Mouse (Mus musculus) kidney, postnatal 0 days (tissue): ENCODE measurements around the gene Npas3. TPM values are rescaled to one million over a fixed set of nuclear protein-coding genes. Genes with fewer than 3 reads are reported as not detected.

ENCODE experiments used
- ATAC-seq: fragments of 200-750 bp; cut with Nextera tagmentation; replicated peaks from 2 replicates; pipeline ENCODE4 v1.8.0; 2017; ENCODE audit warnings: low read depth, moderate number of reproducible peaks, moderate TSS enrichment, moderate library complexity; ENCODE audit not compliant: low FRiP score
- DNase-seq: peaks from one replicate; pipeline ENCODE4 v3.0.0-alpha.2; 2016; ENCODE audit warnings: low spot score
- H3K27ac ChIP-seq: fragments of 300-500 bp; sonication (generic); 2 replicates; pipeline ENCODE4 v1.5.1; 2014; ENCODE audit warnings: mild to moderate bottlenecking
- H3K27me3 ChIP-seq: fragments of 300-500 bp; sonication (generic); 2 replicates; pipeline ENCODE4 v1.6.1; 2014; ENCODE audit warnings: low read length, mixed read lengths; ENCODE audit not compliant: insufficient read depth
- H3K36me3 ChIP-seq: fragments of 300-500 bp; sonication (generic); 2 replicates; pipeline ENCODE4 v1.6.1; 2014; ENCODE audit warnings: low read length, mixed read lengths; ENCODE audit not compliant: insufficient read depth
- H3K4me1 ChIP-seq: fragments of 300-500 bp; sonication (generic); replicated peaks from 2 replicates; pipeline ENCODE4 v1.6.1; 2014; ENCODE audit warnings: antibody characterized with exemption, low read length, mixed read lengths; ENCODE audit not compliant: insufficient read depth
- H3K4me2 ChIP-seq: fragments of 300-500 bp; sonication (generic); 2 replicates; pipeline ENCODE4 v1.6.1; 2014; ENCODE audit warnings: mild to moderate bottlenecking, low read length, moderate library complexity, mixed read lengths
- H3K4me3 ChIP-seq: fragments of 300-500 bp; sonication (generic); replicated peaks from 2 replicates; pipeline ENCODE4 v1.5.1; 2014; ENCODE audit warnings: low read depth, low read length
- H3K9ac ChIP-seq: fragments of 300-500 bp; sonication (generic); 2 replicates; pipeline ENCODE4 v1.6.1; 2014; ENCODE audit warnings: low read depth, low read length
- H3K9me3 ChIP-seq: fragments of 300-500 bp; sonication (generic); replicated peaks from 2 replicates; pipeline ENCODE4 v1.6.1; 2016; ENCODE audit warnings: low read length, inconsistent platforms, mixed read lengths
- CTCF ChIP-seq: IDR thresholded peaks from 2 replicates; pipeline ENCODE4 v1.5.1; 2016; ENCODE audit warnings: antibody characterized with exemption, low read depth, mild to moderate bottlenecking, moderate library complexity
- WGBS: fragments of 180-500 bp; shearing (Covaris S2); extraction: QIAGEN DNeasy Blood & Tissue Kit; methylation state at CpG from one replicate; pipeline ENCODE4 v1.1.7; 2014; 5-methylcytosine and 5-hydroxymethylcytosine counted together
- polyA plus RNA-seq: library from polyadenylated mRNA; unstranded; fragments of >200 nt; fragmentation: Nextera tagmentation; extraction: Ambion mirVana; gene quantifications from 2 replicates; pipeline ENCODE4 v1.2.1, GENCODE M21; 2015

Npas3 gene
- polyA plus RNA-seq, 1 experiment from 2014 or later, result 1.2 TPM

DNA sequence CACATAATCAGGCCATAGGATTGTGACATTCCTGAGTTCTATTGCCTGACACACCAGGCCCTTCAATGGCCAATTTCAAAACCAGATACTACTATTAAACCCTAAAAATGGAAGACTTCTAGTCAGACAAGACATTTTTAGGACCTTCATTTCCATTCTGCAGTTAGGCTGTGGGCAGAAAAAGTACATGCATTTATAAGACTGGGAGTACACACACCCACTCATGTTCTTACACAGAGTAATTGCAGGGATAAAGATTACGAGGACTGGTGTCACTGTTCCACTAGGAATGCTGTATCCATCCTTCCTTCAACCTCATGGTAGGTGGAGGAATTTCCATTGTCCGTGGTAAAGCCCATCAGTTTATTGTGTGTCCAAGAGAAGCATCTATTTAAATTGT lies 661.7 kb downstream of the Npas3 start:
- TF ChIP-seq CTCF, result no peak
- Histone ChIP-seq H3K9me3 (no peaks in the 10 kb centered on the region), H3K4me3 (no peak overlapping the region), H3K9ac (no peak overlapping the region), H3K4me1 (no peaks in the 10 kb centered on the region), H3K27me3 (no peaks in the 10 kb centered on the region), H3K4me2 (no peak overlapping the region), H3K36me3 (no peaks in the 10 kb centered on the region), H3K27ac (no peak overlapping the region)
- WGBS, result 81% methylated on average over 2 of the region's 2 CpGs
- ATAC-seq (no peak), DNase-seq (no peak)

DNA sequence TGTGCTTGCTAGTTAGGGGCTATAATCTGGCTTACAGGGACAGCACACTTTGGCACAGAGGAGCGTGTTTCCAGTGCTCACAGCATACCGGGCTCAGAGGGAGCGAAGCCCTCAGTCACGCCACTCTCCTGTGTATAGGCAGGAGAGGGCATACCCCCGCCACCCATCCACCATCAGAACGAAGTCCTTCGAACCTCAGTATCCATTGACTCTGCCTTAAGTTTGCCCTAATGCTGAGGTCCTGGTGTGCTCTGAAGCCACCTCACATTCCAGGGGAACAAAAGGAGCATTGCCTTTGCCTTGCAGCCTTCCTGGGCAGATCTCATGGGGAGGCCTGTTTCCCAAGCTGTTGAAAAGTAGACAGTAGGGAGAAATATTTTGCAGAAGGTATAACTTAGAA lies 673.7 kb downstream of the Npas3 start:
- 95% methylated on average over 7 of the region's 7 CpGs for WGBS
- TF ChIP-seq CTCF, result no peak
- no peaks in the 10 kb centered on the region for H3K36me3 ChIP-seq
- no peak overlapping the region for H3K4me2 ChIP-seq
- H3K4me3 ChIP-seq, result no peak overlapping the region
- H3K4me1 ChIP-seq, result no peaks in the 10 kb centered on the region
- no peak overlapping the region for H3K9ac ChIP-seq
- no peak for DNase-seq
- H3K9me3 ChIP-seq, result no peaks in the 10 kb centered on the region
- no peak overlapping the region for H3K27ac ChIP-seq
- no peak for ATAC-seq
- no peaks in the 10 kb centered on the region for H3K27me3 ChIP-seq

DNA sequence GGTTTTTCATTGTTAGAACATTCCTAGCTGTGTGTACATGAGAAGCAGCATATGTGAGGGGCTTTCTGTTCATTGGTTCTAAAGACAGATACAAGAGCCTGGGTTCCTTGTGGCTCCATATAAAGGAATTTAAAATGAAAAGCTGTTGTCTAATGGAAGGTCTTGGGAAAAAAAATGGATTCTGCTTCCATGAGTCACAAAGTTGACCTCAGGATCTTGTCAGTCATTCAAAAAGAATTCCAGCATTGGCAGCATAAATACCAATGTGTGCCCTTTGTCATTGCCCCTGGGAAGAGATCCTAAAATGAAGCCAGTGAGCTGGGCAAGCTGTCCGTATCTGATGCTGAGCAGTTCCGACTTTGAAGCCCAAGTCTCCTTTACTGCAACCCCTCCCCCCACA lies 700.3 kb downstream of the Npas3 start:
- WGBS, result 79% methylated on average over 2 of the region's 2 CpGs
- Histone ChIP-seq H3K36me3 (no peaks in the 10 kb centered on the region), H3K27ac (no peak overlapping the region), H3K4me2 (no peak overlapping the region), H3K9ac (no peak overlapping the region), H3K27me3 (no peaks in the 10 kb centered on the region), H3K4me1 (no peaks in the 10 kb centered on the region), H3K9me3 (no peaks in the 10 kb centered on the region), H3K4me3 (no peak overlapping the region)
- ATAC-seq (no peak), DNase-seq (no peak)
- no peak for TF ChIP-seq CTCF

DNA sequence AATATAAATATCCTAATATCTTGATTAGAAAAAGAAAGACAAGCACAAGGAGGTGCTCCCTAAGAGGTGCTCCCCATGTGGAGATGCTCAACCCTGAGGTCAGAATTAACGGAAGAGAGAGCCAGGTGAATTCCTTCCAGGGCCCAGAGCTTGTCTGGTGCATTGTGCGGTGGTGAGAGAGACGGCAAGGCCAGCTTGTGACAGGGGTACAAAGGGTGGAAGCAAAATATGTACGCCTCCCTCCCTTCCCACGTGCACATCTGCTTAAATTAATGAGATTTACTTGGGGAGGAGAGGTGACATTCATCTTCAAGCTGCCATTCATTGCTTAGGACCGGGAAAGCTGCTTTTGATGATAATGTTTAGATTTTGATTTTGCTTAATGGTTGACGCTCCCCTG lies 713.5 kb downstream of the Npas3 start:
- Histone ChIP-seq H3K4me2 (no peak overlapping the region), H3K4me1 (no peaks in the 10 kb centered on the region), H3K4me3 (no peak overlapping the region), H3K9ac (no peak overlapping the region), H3K27me3 (no peaks in the 10 kb centered on the region), H3K9me3 (no peaks in the 10 kb centered on the region), H3K27ac (no peak overlapping the region), H3K36me3 (no peaks in the 10 kb centered on the region)
- no peak for ATAC-seq
- DNase-seq, result no peak
- 49% methylated on average over 7 of the region's 7 CpGs for whole genome bisulfite sequencing
- TF ChIP-seq CTCF, result no peak

DNA sequence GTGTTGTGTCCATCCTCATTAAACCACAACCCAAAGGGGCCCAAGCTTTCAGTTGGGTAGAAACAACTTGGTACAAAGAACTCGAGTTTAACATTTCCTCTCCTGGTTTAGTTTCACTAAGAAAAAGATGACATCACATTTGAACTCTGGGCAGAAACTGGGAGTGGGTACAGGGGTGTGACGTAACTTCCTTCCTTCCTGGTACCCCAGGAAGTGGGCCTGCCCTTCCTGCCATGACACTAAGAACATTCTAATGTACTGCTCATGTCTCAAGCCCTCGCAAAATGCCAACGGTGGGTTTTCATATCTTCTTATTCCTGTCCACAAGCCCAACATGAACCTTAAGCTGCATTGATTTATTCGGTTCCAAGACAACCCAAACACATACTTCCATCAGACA lies 715.1 kb downstream of the Npas3 start:
- no peaks in the 10 kb centered on the region for H3K9me3 ChIP-seq
- H3K4me3 ChIP-seq, result no peak overlapping the region
- H3K4me1 ChIP-seq, result no peaks in the 10 kb centered on the region
- no peaks in the 10 kb centered on the region for H3K36me3 ChIP-seq
- H3K4me2 ChIP-seq, result no peak overlapping the region
- ATAC-seq (no peak), DNase-seq (no peak)
- H3K27ac ChIP-seq, result no peak overlapping the region
- no peak overlapping the region for H3K9ac ChIP-seq
- no peaks in the 10 kb centered on the region for H3K27me3 ChIP-seq
- WGBS, result 76% methylated on average over 5 of the region's 5 CpGs
- no peak for TF ChIP-seq CTCF

DNA sequence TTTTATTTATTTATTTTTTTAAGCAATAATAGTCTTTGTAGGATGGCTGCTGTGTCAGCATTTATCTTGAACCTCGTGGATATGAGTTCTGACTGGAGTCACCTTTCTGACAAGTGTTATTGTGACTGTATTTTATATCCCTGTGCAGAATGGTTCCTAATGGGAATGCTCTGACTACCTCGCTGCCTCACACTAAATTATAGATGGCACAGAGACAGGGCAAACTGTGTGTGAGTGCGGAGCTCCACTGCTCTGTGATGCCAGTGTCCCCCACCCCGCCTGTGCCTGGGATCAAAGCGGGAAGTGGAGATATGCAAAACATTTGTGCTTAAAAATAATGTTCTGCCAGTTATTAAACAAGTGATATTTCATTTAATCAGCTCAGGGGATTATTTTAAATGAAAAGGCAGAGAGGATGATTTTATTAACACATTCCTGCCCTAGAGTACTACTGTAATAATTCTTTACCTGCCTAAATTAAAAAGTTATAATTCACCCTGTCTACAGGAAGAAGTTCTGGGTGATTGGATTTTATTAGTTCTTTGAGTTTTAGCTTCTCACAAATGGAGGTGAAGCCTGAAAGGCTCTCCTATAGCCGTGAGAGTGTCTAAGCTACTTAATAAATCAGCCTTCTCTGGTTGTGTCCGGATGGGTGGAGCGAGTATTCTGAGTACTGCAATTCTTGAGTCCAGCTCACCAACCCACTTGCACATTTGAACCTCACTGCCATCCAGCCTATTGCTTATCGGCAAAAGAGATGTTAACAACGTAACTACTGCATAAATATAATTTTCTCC lies 721.1 kb downstream of the Npas3 start:
- H3K36me3 ChIP-seq, result no peaks in the 10 kb centered on the region
- no peak overlapping the region for H3K4me2 ChIP-seq
- WGBS, result 27% methylated on average over 10 of the region's 10 CpGs
- no peak overlapping the region for H3K9ac ChIP-seq
- no peak overlapping the region for H3K27ac ChIP-seq
- ATAC-seq (no peak; the same call in 1 of the 2 replicates), DNase-seq (peak; percentile 72)
- no peaks in the 10 kb centered on the region for H3K4me1 ChIP-seq
- no peaks in the 10 kb centered on the region for H3K9me3 ChIP-seq
- H3K4me3 ChIP-seq, result no peak overlapping the region
- no peak for TF ChIP-seq CTCF
- H3K27me3 ChIP-seq, result no peaks in the 10 kb centered on the region

DNA sequence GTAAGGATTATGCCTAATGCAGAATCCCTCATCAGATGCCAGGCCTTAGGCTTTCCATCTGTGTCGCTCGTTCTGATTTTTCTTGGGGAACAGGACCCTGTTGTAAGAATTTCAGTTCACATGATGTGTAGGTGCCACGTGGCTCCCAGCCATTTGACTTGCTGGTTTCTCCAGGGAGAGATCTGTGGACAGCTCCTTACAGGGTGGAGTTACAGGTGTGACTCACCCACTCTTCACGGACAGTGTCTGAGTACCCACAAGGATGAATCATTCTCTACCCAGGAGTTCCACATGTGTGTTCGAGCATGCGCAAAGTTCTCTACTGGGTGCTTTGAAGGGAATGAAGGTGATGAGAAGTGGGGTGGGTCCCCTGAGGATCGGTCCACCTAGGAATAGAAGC lies 722.2 kb downstream of the Npas3 start:
- no peak overlapping the region for H3K4me3 ChIP-seq
- H3K9me3 ChIP-seq, result no peaks in the 10 kb centered on the region
- WGBS, result 86% methylated on average over 7 of the region's 7 CpGs

More for the DNA sequence above, 722.2 kb downstream of the Npas3 start:
- TF ChIP-seq CTCF, result no peak
- ATAC-seq (no peak), DNase-seq (no peak)
- no peak overlapping the region for H3K4me2 ChIP-seq
- no peak overlapping the region for H3K27ac ChIP-seq
- no peaks in the 10 kb centered on the region for H3K4me1 ChIP-seq
- no peak overlapping the region for H3K9ac ChIP-seq
- H3K36me3 ChIP-seq, result no peaks in the 10 kb centered on the region
- no peaks in the 10 kb centered on the region for H3K27me3 ChIP-seq
